Mouse (Mus musculus) heart, embryonic 11.5 days (tissue): ENCODE data around the gene Eif2ak4. TPM values are rescaled to one million over a fixed set of nuclear protein-coding genes. Genes with fewer than 3 reads are reported as not detected.
A peak's percentile ranks its signal among the peaks of the same experiment; 100 is the strongest.

Experiments
- ATAC-seq: fragments of 200-750 bp; cut with Nextera tagmentation; replicated peaks from 2 replicates; pipeline ENCODE4 v1.8.0; 2017; ENCODE audit warnings: moderate library complexity; ENCODE audit not compliant: insufficient number of reproducible peaks, low FRiP score, low TSS enrichment
- H3K27ac ChIP-seq: fragments of 300-500 bp; sonication (generic); 2 replicates; pipeline ENCODE4 v1.5.1; 2014; ENCODE audit warnings: mild to moderate bottlenecking, low read depth, low read length
- H3K27me3 ChIP-seq: fragments of 300-500 bp; sonication (generic); 2 replicates; pipeline ENCODE4 v1.6.1; 2014; ENCODE audit warnings: mild to moderate bottlenecking, low read length, mixed read lengths; ENCODE audit not compliant: control insufficient read depth, insufficient read depth
- H3K36me3 ChIP-seq: fragments of 300-500 bp; sonication (generic); 2 replicates; pipeline ENCODE4 v1.6.1; 2014; ENCODE audit warnings: mild to moderate bottlenecking, low read length, moderate library complexity, mixed read lengths; ENCODE audit not compliant: control insufficient read depth, insufficient read depth
- H3K4me1 ChIP-seq: fragments of 300-500 bp; sonication (generic); 2 replicates; pipeline ENCODE4 v1.6.1; 2014; ENCODE audit warnings: low read length; ENCODE audit not compliant: control insufficient read depth, insufficient read depth
- H3K4me2 ChIP-seq: fragments of 300-500 bp; sonication (generic); 2 replicates; pipeline ENCODE4 v1.6.1; 2014; ENCODE audit warnings: mild to moderate bottlenecking, moderate library complexity
- H3K4me3 ChIP-seq: fragments of 300-500 bp; sonication (generic); 2 replicates; pipeline ENCODE4 v1.5.1; 2014; ENCODE audit warnings: low read depth, low read length
- H3K9ac ChIP-seq: fragments of 300-500 bp; sonication (generic); 2 replicates; pipeline ENCODE4 v1.6.1; 2014; ENCODE audit warnings: mild to moderate bottlenecking, low read depth, low read length, moderate library complexity
- H3K9me3 ChIP-seq: fragments of 300-500 bp; sonication (generic); replicated peaks from 2 replicates; pipeline ENCODE4 v1.6.1; 2016; ENCODE audit warnings: low read length; ENCODE audit not compliant: control insufficient read depth
- WGBS: fragments of 180-500 bp; shearing (Covaris S2); extraction: QIAGEN DNeasy Blood & Tissue Kit; methylation state at CpG from one replicate; pipeline ENCODE4 v1.1.7; 2014; ENCODE audit not compliant: insufficient replicate concordance; 5-methylcytosine and 5-hydroxymethylcytosine counted together
- polyA plus RNA-seq: library from polyadenylated mRNA; unstranded; fragments of >200 nt; fragmentation: Nextera tagmentation; extraction: Ambion mirVana; gene quantifications from 2 replicates; pipeline ENCODE4 v1.2.1, GENCODE M21; 2014

The Eif2ak4 gene
- polyA plus RNA-seq, 1 experiment from 2014 or later, result 9.0 TPM

DNA sequence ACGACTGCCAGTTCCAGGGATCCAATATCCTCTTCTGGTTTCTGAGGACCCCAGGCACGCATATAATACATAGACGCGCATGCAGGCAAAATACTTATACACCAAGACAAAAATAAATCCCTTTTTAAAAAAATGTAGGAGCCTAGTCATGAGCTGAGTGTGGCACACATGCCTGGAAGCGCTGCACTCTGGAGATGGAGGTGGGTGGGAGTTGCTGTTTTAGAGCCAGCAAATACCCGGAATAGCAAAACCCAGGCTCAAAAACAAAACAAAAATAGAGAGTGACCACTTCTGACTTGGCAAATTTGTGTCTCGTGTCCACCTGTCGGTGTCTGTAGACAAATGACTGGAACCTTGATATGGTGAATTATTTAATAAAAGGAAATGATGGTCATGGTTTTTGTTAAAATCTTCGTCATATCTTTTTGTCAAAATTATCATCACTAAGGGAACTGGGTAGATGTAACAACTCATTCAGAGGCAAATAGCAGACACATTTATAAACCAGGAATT is 96.0 kb downstream of the Eif2ak4 start:
- ATAC-seq, result no peak
- no peaks in the 10 kb centered on the region for H3K9me3 ChIP-seq

DNA sequence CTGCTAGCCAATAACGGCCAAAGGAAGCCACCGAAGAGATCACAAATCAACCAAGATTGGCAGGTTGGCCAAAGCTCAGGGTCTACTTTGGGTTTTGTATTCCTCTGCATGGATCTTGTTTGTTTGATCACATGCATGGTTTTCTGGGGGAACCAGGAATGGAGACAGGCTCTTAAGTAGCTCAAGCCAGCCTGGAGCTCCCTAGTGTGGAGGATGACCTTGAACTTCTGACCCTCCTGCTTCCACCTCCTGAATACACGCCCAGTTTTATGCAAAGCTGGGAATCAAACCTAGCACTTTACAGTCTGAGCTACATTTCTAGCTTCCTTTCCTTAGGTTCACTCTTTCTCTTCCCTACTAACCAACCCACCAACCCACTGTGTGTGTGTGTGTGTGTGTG is 97.0 kb downstream of the Eif2ak4 start:
- no peaks in the 10 kb centered on the region for H3K9me3 ChIP-seq
- no peak for ATAC-seq
- no peak overlapping the region for H3K9ac ChIP-seq
- no peaks in the 10 kb centered on the region for H3K36me3 ChIP-seq
- no peak overlapping the region for H3K4me2 ChIP-seq
- WGBS, result 71% methylated on average over 3 of the region's 3 CpGs
- peaks cover 5% of the 10 kb centered on the region for H3K4me1 ChIP-seq
- no peak overlapping the region for H3K27ac ChIP-seq
- no peaks in the 10 kb centered on the region for H3K27me3 ChIP-seq
- H3K4me3 ChIP-seq, result no peak overlapping the region

More for the DNA sequence above, 96.0 kb downstream of the Eif2ak4 start:
- H3K27ac ChIP-seq, result no peak overlapping the region
- H3K4me1 ChIP-seq, result no peaks in the 10 kb centered on the region
- H3K4me3 ChIP-seq, result no peak overlapping the region
- no peak overlapping the region for H3K9ac ChIP-seq
- H3K27me3 ChIP-seq, result no peaks in the 10 kb centered on the region
- 73% methylated on average over 9 of the region's 9 CpGs for WGBS
- no peaks in the 10 kb centered on the region for H3K36me3 ChIP-seq
- H3K4me2 ChIP-seq, result no peak overlapping the region

DNA sequence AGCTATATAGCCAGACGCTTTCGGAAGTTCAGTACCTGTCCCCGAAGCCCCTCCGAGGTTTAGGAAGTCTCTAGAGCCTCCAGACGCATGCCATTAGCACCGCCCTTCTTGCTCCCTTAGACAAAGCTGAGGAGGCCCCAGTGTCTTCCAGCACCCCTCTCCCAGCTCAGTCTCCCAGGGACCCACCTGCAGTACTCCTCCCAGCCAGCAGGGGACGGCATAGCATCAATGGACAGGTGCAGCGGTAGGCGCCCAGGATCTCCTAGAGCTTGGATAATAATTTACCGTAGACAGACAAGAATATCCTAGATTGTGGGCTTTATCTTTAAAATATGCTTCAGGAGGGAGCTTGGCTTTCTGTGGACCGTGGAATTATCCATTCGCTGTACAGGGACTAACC is 98.5 kb downstream of the Eif2ak4 start:
- ATAC-seq, result no peak
- Histone ChIP-seq H3K4me3 (no peak overlapping the region), H3K4me2 (peak overlapping the region; percentile 27; the same call in 1 of the 2 replicates), H3K9ac (no peak overlapping the region), H3K27me3 (no peaks in the 10 kb centered on the region), H3K27ac (no peak overlapping the region), H3K9me3 (no peaks in the 10 kb centered on the region), H3K4me1 (peaks cover 14% of the 10 kb centered on the region), H3K36me3 (no peaks in the 10 kb centered on the region)
- WGBS, result 14% methylated on average over 12 of the region's 12 CpGs

DNA sequence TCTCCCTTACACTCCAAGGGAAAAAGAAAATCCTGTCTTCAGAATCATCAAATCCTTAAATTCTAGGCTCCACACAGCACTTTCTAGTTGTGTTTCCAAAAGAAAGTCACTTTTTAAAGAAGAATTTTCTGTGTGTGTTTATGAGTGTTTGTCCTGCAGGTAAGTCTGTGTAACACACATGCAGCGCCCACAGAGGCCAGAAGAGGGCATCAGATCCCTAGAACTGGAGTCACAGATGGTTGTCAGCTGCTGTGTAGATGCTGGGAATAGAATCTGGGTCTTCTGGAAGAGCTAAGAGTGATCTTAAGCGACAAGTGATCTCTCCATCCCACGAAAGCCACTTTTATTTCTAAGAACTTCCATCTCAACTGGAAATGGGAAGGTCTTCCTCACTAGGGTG is 99.4 kb downstream of the Eif2ak4 start:
- H3K9ac ChIP-seq, result no peak overlapping the region
- H3K4me2 ChIP-seq, result no peak overlapping the region
- no peak overlapping the region for H3K4me3 ChIP-seq
- no peaks in the 10 kb centered on the region for H3K27me3 ChIP-seq
- ATAC-seq, result no peak
- no peaks in the 10 kb centered on the region for H3K36me3 ChIP-seq
- WGBS, result 64% methylated on average over 3 of the region's 3 CpGs
- H3K9me3 ChIP-seq, result no peaks in the 10 kb centered on the region
- H3K27ac ChIP-seq, result no peak overlapping the region
- H3K4me1 ChIP-seq, result peaks cover 14% of the 10 kb centered on the region

DNA sequence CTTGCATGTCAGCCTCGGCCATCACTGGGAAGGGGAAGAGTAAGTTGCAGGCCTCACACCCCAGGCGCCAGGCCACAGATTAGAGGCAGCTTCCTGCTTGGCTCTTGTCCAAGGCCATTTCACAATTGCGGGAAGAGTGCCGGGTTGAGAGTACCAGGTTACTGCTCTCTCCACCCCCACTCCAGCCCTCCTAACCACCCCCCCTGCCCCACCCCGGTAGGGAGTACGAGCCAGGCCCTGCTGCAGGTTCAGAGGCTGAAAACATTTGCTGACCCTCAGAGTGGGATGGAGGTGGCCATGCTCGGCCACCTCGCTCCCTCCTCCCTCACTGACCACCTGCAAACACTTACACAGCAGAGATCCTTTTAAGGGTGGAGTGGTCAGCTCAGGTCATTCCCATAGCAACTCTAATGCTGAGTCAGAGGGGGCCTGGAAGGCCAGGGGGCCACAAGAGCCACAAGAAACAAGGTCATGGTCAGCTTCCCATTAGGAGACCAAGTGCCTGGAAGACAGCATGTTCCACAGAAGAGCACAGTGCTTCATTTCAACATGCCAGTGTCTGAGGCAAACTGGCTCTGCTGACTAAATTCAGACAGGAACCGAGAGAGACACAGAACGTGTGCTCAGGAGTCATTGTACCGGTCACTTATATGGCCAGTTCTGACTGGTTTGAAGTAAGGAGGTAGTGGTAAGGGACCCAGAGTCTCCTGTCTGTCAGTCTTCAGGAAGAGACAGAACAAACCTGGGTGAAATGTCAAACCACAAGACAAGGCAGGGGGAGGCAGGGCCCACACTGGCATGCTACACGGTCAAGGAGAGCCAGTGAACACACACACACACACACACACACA is 102.0 kb downstream of the Eif2ak4 start:
- no peaks in the 10 kb centered on the region for H3K9me3 ChIP-seq
- H3K4me1 ChIP-seq, result peaks cover 14% of the 10 kb centered on the region
- peak; percentile 55; the same call in 1 of the 2 replicates for ATAC-seq
- no peak overlapping the region for H3K9ac ChIP-seq
- no peaks in the 10 kb centered on the region for H3K27me3 ChIP-seq
- no peaks in the 10 kb centered on the region for H3K36me3 ChIP-seq
- H3K4me3 ChIP-seq, result no peak overlapping the region
- H3K4me2 ChIP-seq, result 0 out of 2 replicates have a peak overlapping the region, but pooled peaks have one; percentile 20
- WGBS, result 35% methylated on average over 12 of the region's 12 CpGs
- peak overlapping the region; percentile 71 for H3K27ac ChIP-seq

DNA sequence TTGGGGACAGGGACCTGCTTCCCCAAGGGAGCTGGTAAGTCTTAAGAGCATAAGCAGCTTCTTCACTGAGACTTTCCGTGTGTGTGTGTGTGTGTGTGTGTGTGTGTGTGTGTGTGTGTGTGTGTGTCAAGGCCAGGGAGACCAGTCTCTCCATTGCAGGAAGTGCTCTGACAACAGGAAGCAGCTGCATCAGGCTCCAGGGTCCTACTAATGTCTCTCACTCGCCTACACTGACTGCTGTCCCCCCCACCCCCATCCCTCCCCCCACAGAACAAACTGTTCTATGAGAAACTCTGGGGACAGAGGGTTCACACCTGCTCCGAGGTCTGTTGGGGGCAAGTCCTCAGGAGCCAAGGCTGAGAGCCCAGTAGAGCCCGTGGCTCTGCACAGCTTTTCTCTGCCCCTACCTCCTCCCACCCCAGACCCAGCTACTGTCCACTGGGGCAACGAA is 102.9 kb downstream of the Eif2ak4 start:
- Histone ChIP-seq H3K27ac (peak overlapping the region; percentile 41; the same call in 1 of the 2 replicates), H3K4me2 (no peak overlapping the region), H3K27me3 (no peaks in the 10 kb centered on the region), H3K36me3 (no peaks in the 10 kb centered on the region), H3K9ac (no peak overlapping the region), H3K9me3 (no peaks in the 10 kb centered on the region), H3K4me3 (no peak overlapping the region), H3K4me1 (peaks cover 14% of the 10 kb centered on the region)
- ATAC-seq, result no peak; the same call in 1 of the 2 replicates
- WGBS, result 45% methylated on average over 5 of the region's 5 CpGs

DNA sequence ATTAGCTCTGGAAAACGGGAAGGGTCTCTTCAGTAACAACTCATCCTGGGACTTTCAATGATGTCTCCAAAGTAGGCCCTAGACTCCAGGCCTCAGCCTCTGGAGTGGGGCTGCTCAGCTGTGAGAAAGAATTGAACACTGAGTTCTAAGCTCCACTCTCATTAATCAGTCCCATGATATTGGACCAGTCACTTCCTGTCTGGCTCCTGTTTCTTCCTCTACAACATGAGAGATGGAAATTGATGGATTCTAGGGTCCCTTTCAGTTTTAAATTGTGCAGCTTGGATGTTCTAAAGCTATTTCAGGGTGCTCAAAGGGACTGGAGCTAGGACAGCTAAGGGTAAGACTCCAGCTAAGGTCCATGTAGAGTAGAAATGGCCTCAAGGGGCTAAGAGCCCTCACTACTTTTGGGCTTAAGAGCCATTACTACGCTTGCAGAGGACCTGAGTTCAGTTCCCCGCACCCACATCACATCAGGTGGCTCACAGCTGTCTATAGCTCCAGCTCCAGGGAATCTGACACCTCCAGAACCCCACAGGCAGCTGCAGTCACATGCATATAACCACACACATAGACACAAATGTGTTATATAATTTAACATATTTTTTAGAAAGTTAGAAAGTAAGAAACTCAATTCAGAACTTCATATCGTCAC is 103.5 kb downstream of the Eif2ak4 start:
- no peaks in the 10 kb centered on the region for H3K36me3 ChIP-seq
- H3K4me2 ChIP-seq, result no peak overlapping the region
- WGBS, result 69% methylated on average over 4 of the region's 4 CpGs
- peaks cover 14% of the 10 kb centered on the region for H3K4me1 ChIP-seq
- H3K9ac ChIP-seq, result no peak overlapping the region
- H3K27me3 ChIP-seq, result no peaks in the 10 kb centered on the region
- 0 out of 2 replicates have a peak overlapping the region, but pooled peaks have one; percentile 41 for H3K27ac ChIP-seq
- ATAC-seq, result no peak
- no peak overlapping the region for H3K4me3 ChIP-seq
- H3K9me3 ChIP-seq, result no peaks in the 10 kb centered on the region

DNA sequence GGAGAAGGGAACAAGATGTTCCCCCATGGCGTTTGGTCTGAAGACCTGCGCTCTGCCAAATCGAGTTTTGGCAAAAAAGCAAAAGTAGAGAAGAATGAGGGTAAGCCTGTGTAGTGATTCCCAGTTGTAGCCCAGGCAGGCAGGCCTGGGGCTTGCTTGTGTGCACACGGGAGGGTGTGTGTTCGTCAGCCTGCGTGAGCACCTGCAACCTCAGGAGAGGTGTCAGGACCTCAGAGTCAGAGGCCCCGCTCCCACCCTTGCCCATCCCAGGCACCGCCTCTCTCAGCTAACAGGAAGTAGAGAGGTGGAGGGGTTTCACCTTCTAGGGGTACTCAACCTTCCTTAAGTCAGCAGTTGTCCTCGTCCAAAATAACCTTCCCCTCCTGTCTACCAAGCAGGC is 106.6 kb downstream of the Eif2ak4 start:
- Histone ChIP-seq H3K9ac (no peak overlapping the region), H3K4me1 (peaks cover 18% of the 10 kb centered on the region), H3K27ac (no peak overlapping the region), H3K4me3 (no peak overlapping the region), H3K9me3 (no peaks in the 10 kb centered on the region), H3K27me3 (no peaks in the 10 kb centered on the region), H3K4me2 (no peak overlapping the region), H3K36me3 (no peaks in the 10 kb centered on the region)
- no peak for ATAC-seq
- WGBS, result 68% methylated on average over 9 of the region's 9 CpGs
